Mouse (Mus musculus) heart, embryonic 14.5 days (tissue): Measurements from ENCODE around the gene Zp1. TPM values are rescaled to one million over a fixed set of nuclear protein-coding genes. Genes with fewer than 3 reads are reported as not detected.

Experiments used
- ATAC-seq: fragments of 200-750 bp; cut with Nextera tagmentation; 2 replicates; pipeline ENCODE4 v1.8.0; 2017; ENCODE audit warnings: low read depth, moderate TSS enrichment; ENCODE audit not compliant: insufficient number of reproducible peaks, insufficient read depth, low FRiP score
- H3K27ac ChIP-seq, 2 experiments: fragments of 200-500 bp in 1 of 2; fragments of 300-500 bp in 1 of 2; sonication (generic) in 1 of 2; replicated peaks in 1 of 2; 2 replicates each; pipeline ENCODE4 v1.5.1; 2012 to 2014; ENCODE audit warnings: low read depth in 2 of 2, low read length in 2 of 2, control low read depth in 1 of 2, mild to moderate bottlenecking in 1 of 2, mixed read lengths in 1 of 2; ENCODE audit not compliant: control insufficient read depth in 1 of 2, insufficient read depth in 1 of 2
- H3K27me3 ChIP-seq: fragments of 300-500 bp; sonication (generic); 2 replicates; pipeline ENCODE4 v1.6.1; 2014; ENCODE audit warnings: mild to moderate bottlenecking, low read length, control low read depth; ENCODE audit not compliant: control insufficient read depth, insufficient read depth
- H3K36me3 ChIP-seq: fragments of 300-500 bp; sonication (generic); 2 replicates; pipeline ENCODE4 v1.6.1; 2014; ENCODE audit warnings: mild to moderate bottlenecking, control low read depth, low read length, mixed read lengths; ENCODE audit not compliant: control insufficient read depth, insufficient read depth
- H3K4me1 ChIP-seq, 2 experiments: fragments of 200-500 bp in 1 of 2; fragments of 300-500 bp in 1 of 2; sonication (generic) in 1 of 2; 2 replicates each; pipeline ENCODE4 v1.6.1; 2012 to 2014; ENCODE audit warnings: low read length in 2 of 2, control low read depth in 1 of 2, mixed read lengths in 1 of 2; ENCODE audit not compliant: control insufficient read depth in 2 of 2, insufficient read depth in 2 of 2
- H3K4me2 ChIP-seq: fragments of 300-500 bp; sonication (generic); 2 replicates; pipeline ENCODE4 v1.6.1; 2014; ENCODE audit warnings: mild to moderate bottlenecking, low read length
- H3K4me3 ChIP-seq, 2 experiments: fragments of 200-500 bp in 1 of 2; fragments of 300-500 bp in 1 of 2; sonication (generic) in 1 of 2; 2 replicates each; pipeline ENCODE4 v1.5.1; 2012 to 2014; ENCODE audit warnings: low read length in 2 of 2, mild to moderate bottlenecking in 2 of 2, control low read depth in 1 of 2, low read depth in 1 of 2, moderate library complexity in 1 of 2; ENCODE audit not compliant: control insufficient read depth in 1 of 2, insufficient read depth in 1 of 2
- H3K9ac ChIP-seq: fragments of 300-500 bp; sonication (generic); 2 replicates; pipeline ENCODE4 v1.6.1; 2014; ENCODE audit warnings: mild to moderate bottlenecking, low read length
- H3K9me3 ChIP-seq: fragments of 300-500 bp; sonication (generic); 2 replicates; pipeline ENCODE4 v1.6.1; 2016; ENCODE audit warnings: low read length, control low read depth; ENCODE audit not compliant: control insufficient read depth
- WGBS: fragments of 180-500 bp; shearing (Covaris S2); extraction: QIAGEN DNeasy Blood & Tissue Kit; methylation state at CpG from one replicate; pipeline ENCODE4 v1.1.7; 2014; 5-methylcytosine and 5-hydroxymethylcytosine counted together
- polyA plus RNA-seq: library from polyadenylated mRNA; unstranded; fragments of >200 nt; fragmentation: Nextera tagmentation; extraction: Ambion mirVana; gene quantifications from 2 replicates; pipeline ENCODE4 v1.2.1, GENCODE M21; 2014

Gene Zp1
- polyA plus RNA-seq, 1 experiment from 2014 or later, result not detected

GRCm38 (mm10) chr19:10905728-10906000 lies 14.8 kb downstream of the Zp1 start:
- peak overlapping the region; percentile 31; the same call in 1 of the 2 replicates for H3K4me2 ChIP-seq
- peak overlapping the region; percentile 53 for H3K9ac ChIP-seq
- ATAC-seq, result no peak
- peak overlapping the region; percentile 74 to 90 for H3K27ac ChIP-seq
- H3K4me1 ChIP-seq, result peaks cover 25 to 53% of the 10 kb centered on the region in 2 experiments
- H3K4me3 ChIP-seq, result no peak overlapping the region
- H3K36me3 ChIP-seq, result peaks cover 67% of the 10 kb centered on the region
- H3K27me3 ChIP-seq, result no peaks in the 10 kb centered on the region
- 26% methylated on average over 5 of the region's 5 CpGs for WGBS
- no peaks in the 10 kb centered on the region for H3K9me3 ChIP-seq

- peaks cover 72% of the 10 kb centered on the region for H3K36me3 ChIP-seq
- H3K9ac ChIP-seq, result peak overlapping the region; percentile 53
- no peaks in the 10 kb centered on the region for H3K27me3 ChIP-seq
- H3K4me1 ChIP-seq, result peaks cover 25 to 51% of the 10 kb centered on the region in 2 experiments
- no peaks in the 10 kb centered on the region for H3K9me3 ChIP-seq
- H3K27ac ChIP-seq, result peak overlapping the region; percentile 76 to 90
- WGBS, result 23% methylated on average over 7 of the region's 7 CpGs
- peak overlapping the region; percentile 31; the same call in 1 of the 2 replicates for H3K4me2 ChIP-seq
- peak; percentile 62 for ATAC-seq
- H3K4me3 ChIP-seq, result no peak overlapping the region
Measured at GRCm38 (mm10) chr19:10904927-10905727, 15.3 kb downstream of the Zp1 start.

GRCm38 (mm10) chr19:10904512-10904911 lies 15.9 kb downstream of the Zp1 start:
- Histone ChIP-seq H3K9ac (0 out of 2 replicates have a peak overlapping the region, but pooled peaks have one; percentile 17), H3K4me1 (peaks cover 23 to 46% of the 10 kb centered on the region in 2 experiments), H3K4me3 (no peak overlapping the region), H3K9me3 (no peaks in the 10 kb centered on the region), H3K36me3 (peaks cover 78% of the 10 kb centered on the region), H3K27me3 (no peaks in the 10 kb centered on the region), H3K27ac (peak overlapping the region; percentile 76 to 90), H3K4me2 (no peak overlapping the region)
- ATAC-seq, result no peak
- 82% methylated on average over 5 of the region's 5 CpGs for WGBS

GRCm38 (mm10) chr19:10901046-10901445 lies 19.4 kb downstream of the Zp1 start:
- no peak overlapping the region for H3K4me2 ChIP-seq
- peaks cover 91% of the 10 kb centered on the region for H3K36me3 ChIP-seq
- peaks cover 12 to 34% of the 10 kb centered on the region in 2 experiments for H3K4me1 ChIP-seq
- 94% methylated on average over 5 of the region's 5 CpGs for WGBS
- ATAC-seq, result no peak
- no peak overlapping the region for H3K4me3 ChIP-seq
- H3K27me3 ChIP-seq, result no peaks in the 10 kb centered on the region
- no peak overlapping the region for H3K9ac ChIP-seq
- H3K9me3 ChIP-seq, result no peaks in the 10 kb centered on the region
- H3K27ac ChIP-seq, result no peak overlapping the region

- WGBS, result 56% methylated on average over 6 of the region's 6 CpGs
- H3K9ac ChIP-seq, result no peak overlapping the region
- no peak overlapping the region for H3K4me2 ChIP-seq
- H3K27me3 ChIP-seq, result no peaks in the 10 kb centered on the region
- H3K27ac ChIP-seq, result no peak overlapping the region
- H3K4me1 ChIP-seq, result peaks cover 6 to 29% of the 10 kb centered on the region in 2 experiments
- no peak for ATAC-seq
- H3K9me3 ChIP-seq, result no peaks in the 10 kb centered on the region
- H3K4me3 ChIP-seq, result no peak overlapping the region
- H3K36me3 ChIP-seq, result peaks cover 83% of the 10 kb centered on the region
Measured at GRCm38 (mm10) chr19:10900315-10900714, 20.1 kb downstream of the Zp1 start.

GRCm38 (mm10) chr19:10897491-10897890 lies 22.9 kb downstream of the Zp1 start:
- peaks cover 0 to 19% of the 10 kb centered on the region in 2 experiments; a peak in 3 of 4 replicates for H3K4me1 ChIP-seq
- peak overlapping the region; percentile 90 for H3K4me2 ChIP-seq
- peaks cover 56% of the 10 kb centered on the region for H3K36me3 ChIP-seq
- WGBS, result 73% methylated on average over 8 of the region's 8 CpGs
- peak overlapping the region in 1 of 2 experiments; percentile 73; a peak in 1 of 4 replicates for H3K4me3 ChIP-seq
- ATAC-seq, result no peak
- peak overlapping the region; percentile 67 to 78; a peak in 3 of 4 replicates for H3K27ac ChIP-seq
- H3K9ac ChIP-seq, result peak overlapping the region; percentile 84
- H3K27me3 ChIP-seq, result no peaks in the 10 kb centered on the region
- no peaks in the 10 kb centered on the region for H3K9me3 ChIP-seq

- peaks cover 50% of the 10 kb centered on the region for H3K36me3 ChIP-seq
- ATAC-seq, result no peak
- peak overlapping the region; percentile 90 for H3K4me2 ChIP-seq
- peak overlapping the region; percentile 84 for H3K9ac ChIP-seq
- no peaks in the 10 kb centered on the region for H3K27me3 ChIP-seq
- 23% methylated on average over 7 of the region's 7 CpGs for WGBS
- peak overlapping the region; percentile 67 to 78 for H3K27ac ChIP-seq
- no peaks in the 10 kb centered on the region for H3K9me3 ChIP-seq
- peaks cover 0 to 19% of the 10 kb centered on the region in 2 experiments; a peak in 3 of 4 replicates for H3K4me1 ChIP-seq
- H3K4me3 ChIP-seq, result peak overlapping the region; percentile 14 to 73; a peak in 3 of 4 replicates
Measured at GRCm38 (mm10) chr19:10896849-10897248, 23.6 kb downstream of the Zp1 start.
